Mouse (Mus musculus) CH12.LX (cell line): ENCODE measurements around the gene Diexf. TPM values are rescaled to one million over a fixed set of nuclear protein-coding genes. Genes with fewer than 3 reads are reported as not detected.
A peak's percentile ranks its signal among the peaks of the same experiment; 100 is the strongest.

ENCODE experiments used
- DNase-seq: peaks from one replicate; pipeline ENCODE4 v3.0.0-alpha.2; 2013; ENCODE audit errors: extremely low read depth
- H3K27ac ChIP-seq: 2 replicates; pipeline ENCODE4 v1.5.1; 2012; ENCODE audit warnings: low read depth, mild to moderate bottlenecking, control low read depth, moderate library complexity; ENCODE audit not compliant: insufficient read depth
- H3K27me3 ChIP-seq: replicated peaks from 2 replicates; pipeline ENCODE3; 2012; ENCODE audit warnings: inconsistent platforms
- H3K36me3 ChIP-seq, 2 experiments: replicated peaks in 1 of 2; 2 replicates each; pipeline versions ENCODE3 to v1.6.1; 2012; ENCODE audit warnings: inconsistent platforms in 1 of 2, low read length in 1 of 2, mild to moderate bottlenecking in 1 of 2, mixed read lengths in 1 of 2, moderate library complexity in 1 of 2; ENCODE audit not compliant: control insufficient read depth in 1 of 2, insufficient read depth in 1 of 2
- H3K4me1 ChIP-seq, 2 experiments: 2 replicates each; pipeline ENCODE4 v1.6.1; 2012; ENCODE audit warnings: inconsistent platforms in 1 of 2, moderate library complexity in 1 of 2; ENCODE audit not compliant: insufficient read depth in 2 of 2, control insufficient read depth in 1 of 2
- H3K4me2 ChIP-seq: 2 replicates; pipeline ENCODE4 v1.6.1; 2012; ENCODE audit warnings: low read depth, mild to moderate bottlenecking, control low read depth; ENCODE audit not compliant: poor library complexity, insufficient read depth, severe bottlenecking
- H3K4me3 ChIP-seq, 3 experiments: fragments of 150-350 bp in 1 of 3; sonication (generic) in 1 of 3; replicated peaks in 1 of 3; 2 replicates each; pipeline versions ENCODE3 to v1.5.1; 2011 to 2012; ENCODE audit warnings: low read depth in 2 of 3, low read length in 2 of 3, mild to moderate bottlenecking in 2 of 3, moderate library complexity in 2 of 3, control low read depth in 1 of 3, improper control_type of control experiment in 1 of 3, inconsistent platforms in 1 of 3, mixed read lengths in 1 of 3; ENCODE audit not compliant: poor library complexity in 1 of 3
- H3K79me2 ChIP-seq: replicated peaks from 2 replicates; pipeline ENCODE4 v1.6.1; 2012; ENCODE audit warnings: mild to moderate bottlenecking, moderate library complexity; ENCODE audit not compliant: control insufficient read depth, poor library complexity, insufficient read depth, severe bottlenecking; ENCODE audit errors: extremely low read depth
- H3K9ac ChIP-seq: 2 replicates; pipeline ENCODE4 v1.6.1; 2012; ENCODE audit warnings: low read depth, mild to moderate bottlenecking, control low read depth, moderate library complexity; ENCODE audit not compliant: insufficient read depth
- H3K9me3 ChIP-seq: replicated peaks from 2 replicates; pipeline ENCODE3; 2012; ENCODE audit warnings: low read length, inconsistent platforms, mixed read lengths
- BHLHE40 ChIP-seq: IDR thresholded peaks from 2 replicates; pipeline ENCODE4 v1.6.1; 2011; ENCODE audit warnings: mild to moderate bottlenecking, low read depth, low read length, improper control_type of control experiment
- CHD1 ChIP-seq: IDR thresholded peaks from 2 replicates; pipeline ENCODE4 v1.6.1; 2012; ENCODE audit warnings: low read depth, low read length, improper control_type of control experiment, inconsistent platforms
- CHD2 ChIP-seq: IDR thresholded peaks from 2 replicates; pipeline ENCODE4 v1.6.1; 2011; ENCODE audit warnings: low read length, improper control_type of control experiment
- CTCF ChIP-seq, 2 experiments: IDR thresholded peaks in 1 of 2; conservative IDR thresholded peaks in 1 of 2; 2 replicates each; pipeline ENCODE4 v1.5.1; 2011 to 2012; ENCODE audit warnings: low read depth in 2 of 2, low read length in 2 of 2, improper control_type of control experiment in 1 of 2, inconsistent platforms in 1 of 2, mild to moderate bottlenecking in 1 of 2, moderate library complexity in 1 of 2
- E2F4 ChIP-seq: IDR thresholded peaks from 2 replicates; pipeline ENCODE4 v1.6.1; 2011; ENCODE audit warnings: low read depth, low read length, improper control_type of control experiment; ENCODE audit not compliant: insufficient replicate concordance
- ELF1 ChIP-seq: IDR thresholded peaks from 2 replicates; pipeline ENCODE4 v1.6.1; 2014; ENCODE audit warnings: low read depth, mild to moderate bottlenecking, inconsistent platforms, low read length, improper control_type of control experiment
- EP300 ChIP-seq: IDR thresholded peaks from 2 replicates; pipeline ENCODE4 v1.6.1; 2011; ENCODE audit warnings: low read length, improper control_type of control experiment
- ETS1 ChIP-seq: conservative IDR thresholded peaks from 2 replicates; pipeline ENCODE4 v1.6.1; 2012; ENCODE audit warnings: low read depth, mild to moderate bottlenecking, inconsistent platforms, low read length, improper control_type of control experiment, moderate library complexity
- GABPA ChIP-seq: IDR thresholded peaks from 2 replicates; pipeline ENCODE4 v1.6.1; 2012; ENCODE audit warnings: low read depth, low read length, improper control_type of control experiment, inconsistent platforms; ENCODE audit not compliant: insufficient replicate concordance
- HCFC1 ChIP-seq: IDR thresholded peaks from 2 replicates; pipeline ENCODE4 v1.6.1; 2012; ENCODE audit warnings: low read depth, mild to moderate bottlenecking, inconsistent platforms, low read length, improper control_type of control experiment
- IRF4 ChIP-seq: IDR thresholded peaks from 2 replicates; pipeline ENCODE4 v1.6.1; 2014; ENCODE audit warnings: low read depth, mild to moderate bottlenecking, inconsistent platforms, low read length, improper control_type of control experiment
- JUN ChIP-seq: IDR thresholded peaks from 2 replicates; pipeline ENCODE4 v1.6.1; 2011; ENCODE audit warnings: low read depth, mild to moderate bottlenecking, low read length, improper control_type of control experiment, moderate library complexity; ENCODE audit not compliant: insufficient read depth
- JUND ChIP-seq: conservative IDR thresholded peaks from 2 replicates; pipeline ENCODE4 v1.6.1; 2011; ENCODE audit warnings: low read depth, low read length, improper control_type of control experiment
- KAT2A ChIP-seq: IDR thresholded peaks from 2 replicates; pipeline ENCODE4 v1.6.1; 2012; ENCODE audit warnings: low read length, improper control_type of control experiment, inconsistent platforms; ENCODE audit not compliant: insufficient replicate concordance
- MAFK ChIP-seq: IDR thresholded peaks from 2 replicates; pipeline ENCODE4 v1.6.1; 2011; ENCODE audit warnings: low read length, improper control_type of control experiment; ENCODE audit not compliant: insufficient replicate concordance
- MAX ChIP-seq: IDR thresholded peaks from 2 replicates; pipeline ENCODE4 v1.6.1; 2011; ENCODE audit warnings: low read length, improper control_type of control experiment
- MAZ ChIP-seq: IDR thresholded peaks from 2 replicates; pipeline ENCODE4 v1.6.1; 2012; ENCODE audit warnings: low read depth, mild to moderate bottlenecking, inconsistent platforms, low read length, improper control_type of control experiment, moderate library complexity
- MEF2A ChIP-seq: IDR thresholded peaks from 2 replicates; pipeline ENCODE4 v1.6.1; 2014; ENCODE audit warnings: low read depth, mild to moderate bottlenecking, inconsistent platforms, low read length, improper control_type of control experiment, borderline replicate concordance
- MXI1 ChIP-seq: IDR thresholded peaks from 2 replicates; pipeline ENCODE4 v1.6.1; 2011; ENCODE audit warnings: mild to moderate bottlenecking, low read depth, low read length, improper control_type of control experiment
- MYC ChIP-seq: IDR thresholded peaks from 2 replicates; pipeline ENCODE4 v1.6.1; 2011; ENCODE audit warnings: low read depth, mild to moderate bottlenecking, improper control_type of control experiment, low read length
- NELFE ChIP-seq: IDR thresholded peaks from 2 replicates; pipeline ENCODE4 v1.6.1; 2011; ENCODE audit warnings: low read depth, low read length, improper control_type of control experiment
- NRF1 ChIP-seq: IDR thresholded peaks from 2 replicates; pipeline ENCODE4 v1.6.1; 2014; ENCODE audit warnings: low read depth, mild to moderate bottlenecking, inconsistent platforms, low read length, improper control_type of control experiment, moderate library complexity
- PAX5 ChIP-seq: IDR thresholded peaks from 2 replicates; pipeline ENCODE4 v1.6.1; 2012; ENCODE audit warnings: low read length, inconsistent platforms, mixed read lengths
- POLR2A ChIP-seq: IDR thresholded peaks from 2 replicates; pipeline ENCODE4 v1.6.1; 2011; ENCODE audit warnings: low read depth, mild to moderate bottlenecking, improper control_type of control experiment, low read length
- POLR2AphosphoS2 ChIP-seq: IDR thresholded peaks from 2 replicates; pipeline ENCODE4 v1.6.1; 2011; ENCODE audit warnings: low read depth, low read length, improper control_type of control experiment
- RAD21 ChIP-seq: IDR thresholded peaks from 2 replicates; pipeline ENCODE4 v1.6.1; 2011; ENCODE audit warnings: low read depth, mild to moderate bottlenecking, low read length, improper control_type of control experiment, moderate library complexity
- RCOR1 ChIP-seq: conservative IDR thresholded peaks from 2 replicates; pipeline ENCODE4 v1.6.1; 2012; ENCODE audit warnings: low read depth, mild to moderate bottlenecking, inconsistent platforms, low read length, improper control_type of control experiment
- SIN3A ChIP-seq: IDR thresholded peaks from 2 replicates; pipeline ENCODE4 v1.6.1; 2012; ENCODE audit warnings: low read length, improper control_type of control experiment, inconsistent platforms
- SMC3 ChIP-seq: IDR thresholded peaks from 2 replicates; pipeline ENCODE4 v1.6.1; 2011; ENCODE audit warnings: low read depth, low read length, improper control_type of control experiment
- TBP ChIP-seq: conservative IDR thresholded peaks from 2 replicates; pipeline ENCODE4 v1.6.1; 2011; ENCODE audit warnings: low read depth, low read length, improper control_type of control experiment
- TCF12 ChIP-seq: IDR thresholded peaks from 2 replicates; pipeline ENCODE4 v1.6.1; 2014; ENCODE audit warnings: low read depth, mild to moderate bottlenecking, inconsistent platforms, low read length, improper control_type of control experiment
- UBTF ChIP-seq: IDR thresholded peaks from 2 replicates; pipeline ENCODE4 v1.6.1; 2012; ENCODE audit warnings: low read depth, mild to moderate bottlenecking, inconsistent platforms, low read length, improper control_type of control experiment, moderate library complexity
- USF1 ChIP-seq: IDR thresholded peaks from 2 replicates; pipeline ENCODE4 v1.6.1; 2014; ENCODE audit warnings: low read depth, mild to moderate bottlenecking, inconsistent platforms, low read length, improper control_type of control experiment
- USF2 ChIP-seq: conservative IDR thresholded peaks from 2 replicates; pipeline ENCODE4 v1.6.1; 2011; ENCODE audit warnings: low read depth, low read length, improper control_type of control experiment
- ZC3H11A ChIP-seq: IDR thresholded peaks from 2 replicates; pipeline ENCODE4 v1.6.1; 2012; ENCODE audit warnings: low read depth, mild to moderate bottlenecking, inconsistent platforms, low read length, improper control_type of control experiment
- ZKSCAN1 ChIP-seq: IDR thresholded peaks from 2 replicates; pipeline ENCODE4 v1.6.1; 2012; ENCODE audit warnings: low read depth, inconsistent platforms, low read length, improper control_type of control experiment, borderline replicate concordance
- ZMIZ1 ChIP-seq: IDR thresholded peaks from 2 replicates; pipeline ENCODE4 v1.6.1; 2012; ENCODE audit warnings: low read depth, mild to moderate bottlenecking, inconsistent platforms, low read length, improper control_type of control experiment
- ZNF384 ChIP-seq: IDR thresholded peaks from 2 replicates; pipeline ENCODE4 v1.6.1; 2012; ENCODE audit warnings: low read depth, low read length, improper control_type of control experiment, inconsistent platforms
- dilution Hi-C: fragments of 300-500 bp; cut with MboI; formaldehyde crosslinking; loops from 2 replicates; pipeline ENCODE4 v1.14.3; 2020; ENCODE audit warnings: low sequenced_read_pairs; ENCODE audit not compliant: extremely low pct_unique_long_range_greater_than_20kb, extremely low pct_ligation_motif_present
- in situ Hi-C: fragments of 300-500 bp; cut with MboI; formaldehyde crosslinking; loops from 3 replicates; pipeline ENCODE4 v1.14.3; 2019; ENCODE audit warnings: low sequenced_read_pairs, low pct_ligation_motif_present, low pct_unique_long_range_greater_than_20kb, mixed read lengths
- polyA plus RNA-seq: library from polyadenylated mRNA; unstranded; fragments of >175 nt; gene quantifications from 2 replicates; pipeline ENCODE4 v1.2.1, GENCODE M21; 2012; ENCODE audit warnings: low read depth; ENCODE audit not compliant: insufficient read length
- total RNA-seq, 2 experiments: library from RNA; depleted of rRNA; stranded (reverse); fragments of 300-350 nt in 1 of 2; fragments of >200 nt in 1 of 2; gene quantifications; 2 replicates each; pipeline ENCODE4 v1.2.3; 2012 to 2014

Gene Diexf
- total and polyA plus RNA-seq, 3 experiments = 11.4 to 39.7 (median 17.8) TPM

DNA sequence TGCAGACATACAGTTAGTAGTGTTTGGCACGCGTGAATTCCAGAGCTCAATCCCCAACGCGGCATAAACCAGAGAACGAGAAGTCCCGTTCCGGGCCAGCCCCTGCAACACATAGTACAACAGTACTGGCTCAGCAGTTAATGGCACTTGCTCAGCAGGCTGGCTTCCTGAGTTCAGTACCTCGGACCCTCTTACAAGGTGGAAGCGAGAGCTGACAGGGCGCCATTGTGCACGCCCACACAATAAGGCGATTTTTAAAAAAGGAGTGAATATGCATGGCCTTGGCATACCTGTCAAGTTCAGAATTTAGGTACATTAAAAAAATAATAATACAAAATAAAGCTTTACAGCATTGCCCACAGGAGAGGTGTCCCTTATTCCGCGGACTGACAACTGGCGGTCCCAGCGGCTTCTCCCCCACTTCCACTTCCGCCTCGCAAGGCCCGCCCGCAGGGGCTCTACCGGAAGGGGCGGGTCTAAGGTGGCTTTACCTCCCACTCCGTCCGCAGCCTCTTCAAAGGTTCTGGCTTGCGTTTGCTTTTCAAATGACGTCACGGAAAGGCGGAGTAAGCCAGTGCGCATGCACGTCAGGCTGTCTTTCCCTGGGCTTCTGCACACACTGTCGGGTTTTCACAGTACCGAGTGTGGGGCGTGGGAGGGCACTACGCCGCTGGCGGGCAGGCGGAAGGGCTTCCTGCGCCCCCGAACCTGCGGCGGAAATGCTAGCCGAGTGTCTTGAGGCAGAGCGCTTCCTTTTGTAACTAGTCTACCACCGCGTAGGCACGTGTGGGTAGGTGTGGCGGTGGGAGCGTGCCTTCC, 43.1 kb upstream of the Diexf start:
- H3K79me2 ChIP-seq = peaks cover 17% of the 10 kb centered on the region; the same call in 1 of the 2 replicates
- peak overlapping the region; percentile 96 for H3K4me2 ChIP-seq
- no peaks in the 10 kb centered on the region for H3K27me3 ChIP-seq
- no peaks in the 10 kb centered on the region for H3K9me3 ChIP-seq
- H3K36me3 ChIP-seq = peaks cover 1 to 30% of the 10 kb centered on the region in 2 experiments
- peak overlapping the region; percentile 81 to 96 (median 85) for H3K4me3 ChIP-seq
- peak; percentile 100 for DNase-seq
- H3K9ac ChIP-seq = peak overlapping the region; percentile 89
- H3K27ac ChIP-seq = peak overlapping the region; percentile 83
- H3K4me1 ChIP-seq = peaks cover 6 to 55% of the 10 kb centered on the region in 2 experiments
- dilution Hi-C loops = no loop called here
- TF ChIP-seq UBTF (no peak), JUND (0 out of 2 replicates have a peak, but pooled peaks have one; percentile 49), BHLHE40 (peak; percentile 94), SMC3 (no peak; the same call in none of the 2 replicates), ETS1 (peak; percentile 46; the same call in 1 of the 2 replicates), PAX5 (no peak), NELFE (peak; percentile 96), ZNF384 (no peak), TBP (peak; percentile 81), ELF1 (peak; percentile 94), MAFK (no peak), GABPA (peak; percentile 14; the same call in 1 of the 2 replicates), MYC (peak; percentile 86), MAZ (peak; percentile 78; the same call in 1 of the 2 replicates), POLR2AphosphoS2 (peak; percentile 86; the same call in 1 of the 2 replicates), CHD1 (peak; percentile 80; the same call in 1 of the 2 replicates), EP300 (0 out of 2 replicates have a peak, but pooled peaks have one; percentile 38), JUN (peak; percentile 55), MEF2A (peak; percentile 68), RCOR1 (no peak), SIN3A (peak; percentile 94), ZMIZ1 (peak; percentile 80), MXI1 (peak; percentile 88), TCF12 (peak; percentile 88), POLR2A (peak; percentile 94), HCFC1 (peak; percentile 82), CHD2 (peak; percentile 60; the same call in 1 of the 2 replicates), ZC3H11A (no peak), USF2 (no peak), USF1 (no peak), MAX (peak; percentile 83), E2F4 (peak; percentile 68; the same call in 1 of the 2 replicates), CTCF (conservative IDR thresholded peaks at IDR 0.05 in 1 of 2, IDR thresholded peaks at IDR 0.05 in 1 of 2; ENCODE audit: low read depth in 2 of 2, low read length in 2 of 2) (no peak), KAT2A (0 out of 2 replicates have a peak, but pooled peaks have one; percentile 55), IRF4 (peak; percentile 57), NRF1 (peak; percentile 97), ZKSCAN1 (no peak), RAD21 (no peak)
- in situ Hi-C loops = no loop called here
